Mouse (Mus musculus): ENCODE data around the gene Tada2a.

GRCm38 (mm10) chr11:84069034-84069370 is 60.4 kb downstream of the Tada2a start, which contains the start of gene Dusp14:
- no peak for TF ChIP-seq CTCF (conservative IDR thresholded peaks at IDR 0.05; ENCODE audit: low read length)
- no peak for TF ChIP-seq POU5F1 (IDR thresholded peaks at IDR 0.05; ENCODE audit: borderline replicate concordance, low read length)

Data from E14TG2a.4 (cell line).